ENCODE assay signal across 8 mouse cellular contexts in the genomic region with DNA sequence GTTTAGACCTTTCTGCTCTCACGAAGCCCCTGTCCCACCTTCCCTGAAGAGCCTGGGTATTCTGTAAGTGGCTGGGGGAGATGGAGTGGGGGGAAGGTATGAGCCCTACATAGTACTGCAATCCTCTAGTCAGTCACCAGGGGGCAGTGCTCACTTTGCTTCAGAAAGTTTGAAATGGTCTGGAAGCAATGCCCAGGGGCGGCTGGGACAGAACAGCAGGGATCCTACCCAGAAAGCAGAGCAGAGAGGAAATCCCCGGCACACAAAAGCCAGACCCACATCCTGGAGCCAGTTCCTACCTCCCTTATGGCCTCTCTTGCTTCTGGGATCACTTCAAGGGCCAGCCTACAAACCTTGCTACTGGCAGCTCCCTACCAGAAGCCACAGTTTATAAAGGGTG. TPM values are rescaled to one million over a fixed set of nuclear protein-coding genes. Genes with fewer than 3 reads are reported as not detected.
DNase-seq lines count a peak whose midpoint lies in the region; ATAC-seq and TF ChIP-seq lines count a peak whose summit lies in the region.

No protein-coding gene starts in this region.

- TF ChIP-seq CTCF in C2C12 (IDR thresholded peaks at IDR 0.05; ENCODE audit: control insufficient read depth, insufficient read depth, insufficient read length), result peak; percentile 64
- peak; percentile 93 for TF ChIP-seq CTCF in kidney, postnatal 0 days (IDR thresholded peaks at IDR 0.05; ENCODE audit: low read depth)

- DNase-seq in adrenal gland, postnatal 25 days, result peak; percentile 80
- DNase-seq in kidney, postnatal 0 days (ENCODE audit: low spot score), result peak; percentile 94
- DNase-seq in liver, embryonic 11.5 days (ENCODE audit: low spot score), result peak; percentile 67
- DNase-seq in neural tube, embryonic 11.5 days (ENCODE audit: low spot score), result peak; percentile 88

- H3K27me3 ChIP-seq in C2C12 (ENCODE audit: control insufficient read depth, insufficient read depth, insufficient read length), result no peaks in the 10 kb centered on the region
- H3K27me3 ChIP-seq in embryonic facial prominence, embryonic 13.5 days, result no peaks in the 10 kb centered on the region
- H3K27me3 ChIP-seq in heart, embryonic 14.5 days (ENCODE audit: control insufficient read depth, insufficient read depth, low read length), result no peaks in the 10 kb centered on the region
- no peaks in the 10 kb centered on the region for H3K27me3 ChIP-seq in kidney, postnatal 0 days (ENCODE audit: insufficient read depth, low read length)
- no peaks in the 10 kb centered on the region for H3K27me3 ChIP-seq in liver, embryonic 11.5 days (replicated peaks; ENCODE audit: control insufficient read depth, insufficient read depth, low read length)
- H3K27me3 ChIP-seq in neural tube, embryonic 11.5 days (ENCODE audit: control insufficient read depth, insufficient read depth, low read length), result no peaks in the 10 kb centered on the region
- no peaks in the 10 kb centered on the region for H3K27me3 ChIP-seq in stomach, embryonic 15.5 days (replicated peaks)

- 19% methylated on average over 3 of the region's 3 CpGs for WGBS in embryonic facial prominence, embryonic 13.5 days
- 6% methylated on average over 3 of the region's 3 CpGs for WGBS in heart, embryonic 14.5 days
- 15% methylated on average over 3 of the region's 3 CpGs for WGBS in kidney, postnatal 0 days
- 26% methylated on average over 3 of the region's 3 CpGs for WGBS in liver, embryonic 11.5 days
- 13% methylated on average over 3 of the region's 3 CpGs for WGBS in neural tube, embryonic 11.5 days
- 24% methylated on average over 3 of the region's 3 CpGs for WGBS in stomach, embryonic 15.5 days

- H3K79me3 ChIP-seq in C2C12 (ENCODE audit: low read depth), result no peaks in the 10 kb centered on the region

- peaks cover 6% of the 10 kb centered on the region for H3K4me1 ChIP-seq in embryonic facial prominence, embryonic 13.5 days
- H3K4me1 ChIP-seq in heart, embryonic 14.5 days (ENCODE audit: control insufficient read depth in 2 of 2, insufficient read depth in 2 of 2, low read length in 2 of 2), result 0 out of 4 replicates have a peak, but pooled peaks cover 0 to 2% of the 10 kb centered on the region in 2 experiments
- no peaks in the 10 kb centered on the region for H3K4me1 ChIP-seq in kidney, postnatal 0 days (replicated peaks; ENCODE audit: insufficient read depth, low read length)
- no peaks in the 10 kb centered on the region; the same call in 1 of the 2 replicates for H3K4me1 ChIP-seq in liver, embryonic 11.5 days (replicated peaks; ENCODE audit: control insufficient read depth, insufficient read depth, low read length)
- peaks cover 6% of the 10 kb centered on the region for H3K4me1 ChIP-seq in neural tube, embryonic 11.5 days (ENCODE audit: control insufficient read depth, insufficient read depth, low read length)
- peaks cover 7% of the 10 kb centered on the region; the same call in 1 of the 2 replicates for H3K4me1 ChIP-seq in stomach, embryonic 15.5 days

- H3K4me3 ChIP-seq in C2C12 (ENCODE audit: insufficient read depth, poor library complexity, severe bottlenecking), result no peak overlapping the region
- no peak overlapping the region for H3K4me3 ChIP-seq in embryonic facial prominence, embryonic 13.5 days
- no peak overlapping the region for H3K4me3 ChIP-seq in heart, embryonic 14.5 days (ENCODE audit: control insufficient read depth in 1 of 2, insufficient read depth in 1 of 2, low read depth in 1 of 2, low read length in 2 of 2)
- H3K4me3 ChIP-seq in kidney, postnatal 0 days (replicated peaks; ENCODE audit: low read depth, low read length), result no peak overlapping the region
- no peak overlapping the region for H3K4me3 ChIP-seq in liver, embryonic 11.5 days (ENCODE audit: low read depth, low read length)
- no peak overlapping the region for H3K4me3 ChIP-seq in neural tube, embryonic 11.5 days (ENCODE audit: low read depth, low read length)
- no peak overlapping the region for H3K4me3 ChIP-seq in stomach, embryonic 15.5 days (replicated peaks)

- no peak overlapping the region for H3ac ChIP-seq in C2C12 (ENCODE audit: control insufficient read depth, insufficient read length, low read depth)

- no peaks in the 10 kb centered on the region for H3K9me3 ChIP-seq in embryonic facial prominence, embryonic 13.5 days
- no peaks in the 10 kb centered on the region for H3K9me3 ChIP-seq in heart, embryonic 14.5 days (ENCODE audit: control insufficient read depth, low read length)
- H3K9me3 ChIP-seq in kidney, postnatal 0 days (replicated peaks; ENCODE audit: low read length), result no peaks in the 10 kb centered on the region
- no peaks in the 10 kb centered on the region for H3K9me3 ChIP-seq in liver, embryonic 11.5 days (ENCODE audit: control insufficient read depth, low read length)
- no peaks in the 10 kb centered on the region for H3K9me3 ChIP-seq in neural tube, embryonic 11.5 days (ENCODE audit: control insufficient read depth, low read length)
- H3K9me3 ChIP-seq in stomach, embryonic 15.5 days, result no peaks in the 10 kb centered on the region

- H3K9ac ChIP-seq in embryonic facial prominence, embryonic 13.5 days, result peak overlapping the region; percentile 44; the same call in 1 of the 2 replicates
- 0 out of 2 replicates have a peak overlapping the region, but pooled peaks have one; percentile 16 for H3K9ac ChIP-seq in heart, embryonic 14.5 days (ENCODE audit: low read length)
- H3K9ac ChIP-seq in kidney, postnatal 0 days (ENCODE audit: low read depth, low read length), result no peak overlapping the region
- peak overlapping the region; percentile 46 for H3K9ac ChIP-seq in liver, embryonic 11.5 days (ENCODE audit: low read depth, low read length)
- no peak overlapping the region for H3K9ac ChIP-seq in neural tube, embryonic 11.5 days (ENCODE audit: low read length)
- H3K9ac ChIP-seq in stomach, embryonic 15.5 days, result no peak overlapping the region

- no peak for ATAC-seq in embryonic facial prominence, embryonic 13.5 days (ENCODE audit: insufficient number of reproducible peaks, insufficient read depth, low FRiP score, low TSS enrichment, low read depth)
- peak; percentile 32 for ATAC-seq in heart, embryonic 14.5 days (ENCODE audit: insufficient number of reproducible peaks, insufficient read depth, low FRiP score, low read depth)
- ATAC-seq in kidney, postnatal 0 days (replicated peaks; ENCODE audit: low FRiP score, low read depth), result no peak; the same call in 1 of the 2 replicates
- ATAC-seq in liver, embryonic 11.5 days (replicated peaks; ENCODE audit: low FRiP score), result no peak
- ATAC-seq in neural tube, embryonic 11.5 days (ENCODE audit: insufficient read depth, low FRiP score, low TSS enrichment), result peak; percentile 46; the same call in 1 of the 2 replicates
- ATAC-seq in stomach, embryonic 15.5 days (ENCODE audit: insufficient read depth, low FRiP score, low read depth), result peak; percentile 55

- peaks cover 30% of the 10 kb centered on the region for H3K36me3 ChIP-seq in C2C12 (ENCODE audit: control insufficient read depth, insufficient read depth)
- peaks cover 56% of the 10 kb centered on the region for H3K36me3 ChIP-seq in embryonic facial prominence, embryonic 13.5 days
- H3K36me3 ChIP-seq in heart, embryonic 14.5 days (ENCODE audit: control insufficient read depth, insufficient read depth, low read length), result peaks cover 18% of the 10 kb centered on the region
- peaks cover 21% of the 10 kb centered on the region; the same call in 1 of the 2 replicates for H3K36me3 ChIP-seq in kidney, postnatal 0 days (ENCODE audit: insufficient read depth, low read length)
- H3K36me3 ChIP-seq in liver, embryonic 11.5 days (ENCODE audit: control insufficient read depth, insufficient read depth, low read length), result peaks cover 11% of the 10 kb centered on the region
- peaks cover 8% of the 10 kb centered on the region for H3K36me3 ChIP-seq in neural tube, embryonic 11.5 days (ENCODE audit: control insufficient read depth, insufficient read depth, low read length)
- H3K36me3 ChIP-seq in stomach, embryonic 15.5 days, result peaks cover 20% of the 10 kb centered on the region; the same call in 1 of the 2 replicates

- H3K27ac ChIP-seq in embryonic facial prominence, embryonic 13.5 days, result peak overlapping the region; percentile 60; the same call in 1 of the 2 replicates
- peak overlapping the region in 1 of 2 experiments; percentile 44; a peak in 1 of 4 replicates for H3K27ac ChIP-seq in heart, embryonic 14.5 days (replicated peaks in 1 of 2; ENCODE audit: control insufficient read depth in 1 of 2, insufficient read depth in 1 of 2, low read depth in 2 of 2, low read length in 2 of 2)
- H3K27ac ChIP-seq in kidney, postnatal 0 days, result no peak overlapping the region
- no peak overlapping the region for H3K27ac ChIP-seq in liver, embryonic 11.5 days (ENCODE audit: low read depth, low read length)
- peak overlapping the region; percentile 58 for H3K27ac ChIP-seq in neural tube, embryonic 11.5 days (ENCODE audit: low read depth, low read length)
- H3K27ac ChIP-seq in stomach, embryonic 15.5 days, result peak overlapping the region; percentile 73

- H3K4me2 ChIP-seq in embryonic facial prominence, embryonic 13.5 days, result no peak overlapping the region
- H3K4me2 ChIP-seq in heart, embryonic 14.5 days (ENCODE audit: low read length), result no peak overlapping the region
- no peak overlapping the region for H3K4me2 ChIP-seq in kidney, postnatal 0 days (ENCODE audit: low read length)
- no peak overlapping the region for H3K4me2 ChIP-seq in liver, embryonic 11.5 days
- no peak overlapping the region for H3K4me2 ChIP-seq in neural tube, embryonic 11.5 days (ENCODE audit: low read depth)
- no peak overlapping the region for H3K4me2 ChIP-seq in stomach, embryonic 15.5 days

- H3K79me2 ChIP-seq in C2C12 (ENCODE audit: control insufficient read depth, insufficient read depth), result no peaks in the 10 kb centered on the region

TF ChIP-seq in C2C12, 6 proteins besides CTCF, POLR2A, EP300 and RAD21:
- TF ChIP-seq USF1 (IDR thresholded peaks at IDR 0.05; ENCODE audit: low read depth) (no peak), MYOD1 (IDR thresholded peaks at IDR 0.05; ENCODE audit: control insufficient read depth, insufficient read length, low read depth) (no peak), CEBPB (IDR thresholded peaks at IDR 0.05; ENCODE audit: low read depth) (no peak), MYOG (IDR thresholded peaks at IDR 0.05; ENCODE audit: control insufficient read depth, extremely low read depth, insufficient read length) (no peak), MAX (IDR thresholded peaks at IDR 0.05) (no peak), FOSL1 (IDR thresholded peaks at IDR 0.05; ENCODE audit: insufficient read depth, low read length, poor library complexity, severe bottlenecking) (no peak)

RNA-seq across cellular contexts. Expression of a gene that starts 40.9 kb away (rescaled TPM):
- polyA plus RNA-seq in C2C12 (2012; fragmentation: generic; extraction: Trizol), result 8.7 TPM
- total RNA-seq in adrenal gland, postnatal 25 days (2021), result 8.3 and 17.7 TPM in 2 replicates
- 5.1 and 5.8 TPM in 2 replicates for polyA plus RNA-seq in embryonic facial prominence, embryonic 13.5 days (2015; fragmentation: Nextera tagmentation; extraction: Ambion mirVana)
- 19.0 and 21.6 TPM in 2 replicates for polyA plus RNA-seq in heart, embryonic 14.5 days (2014; fragmentation: Nextera tagmentation; extraction: Ambion mirVana)
- polyA plus RNA-seq in kidney, postnatal 0 days (2015; fragmentation: Nextera tagmentation; extraction: Ambion mirVana), result 48.6 and 63.5 TPM in 2 replicates
- 38.0 and 40.6 TPM in 2 replicates for polyA plus RNA-seq in liver, embryonic 11.5 days (2014; fragmentation: Nextera tagmentation; extraction: Ambion mirVana)
- polyA plus RNA-seq in neural tube, embryonic 11.5 days (2014; fragmentation: Nextera tagmentation; extraction: Ambion mirVana), result 5.5 and 6.4 TPM in 2 replicates
- polyA plus RNA-seq in stomach, embryonic 15.5 days (2015; fragmentation: Nextera tagmentation; extraction: Ambion mirVana), result 15.0 and 16.1 TPM in 2 replicates

Comparison
In these comparisons a context has a peak if more than half of its experiments do, and no peak if none do; other contexts are left out.
1. ATAC-seq: peak in heart, embryonic 14.5 days (single experiment), neural tube, embryonic 11.5 days (single experiment) and stomach, embryonic 15.5 days (single experiment); none in embryonic facial prominence, embryonic 13.5 days (single experiment), kidney, postnatal 0 days (single experiment) and liver, embryonic 11.5 days (single experiment).
2. H3K27ac ChIP-seq: peak in embryonic facial prominence, embryonic 13.5 days (single experiment), neural tube, embryonic 11.5 days (single experiment) and stomach, embryonic 15.5 days (single experiment); none in kidney, postnatal 0 days (single experiment) and liver, embryonic 11.5 days (single experiment).
3. H3K9ac ChIP-seq: peak in embryonic facial prominence, embryonic 13.5 days (single experiment), heart, embryonic 14.5 days (single experiment) and liver, embryonic 11.5 days (single experiment); none in kidney, postnatal 0 days (single experiment), neural tube, embryonic 11.5 days (single experiment) and stomach, embryonic 15.5 days (single experiment).
4. Peak in every context shown above with its lines, with median percentiles within 50 percentile points of each other: DNase-seq.